Mouse (Mus musculus): ENCODE measurements around the gene Rassf10. TPM values are rescaled to one million over a fixed set of nuclear protein-coding genes. Genes with fewer than 3 reads are reported as not detected.

The Rassf10 gene
- total RNA-seq, 2 experiments from 2014 or later = 0.96 to 1.0 TPM

DNA sequence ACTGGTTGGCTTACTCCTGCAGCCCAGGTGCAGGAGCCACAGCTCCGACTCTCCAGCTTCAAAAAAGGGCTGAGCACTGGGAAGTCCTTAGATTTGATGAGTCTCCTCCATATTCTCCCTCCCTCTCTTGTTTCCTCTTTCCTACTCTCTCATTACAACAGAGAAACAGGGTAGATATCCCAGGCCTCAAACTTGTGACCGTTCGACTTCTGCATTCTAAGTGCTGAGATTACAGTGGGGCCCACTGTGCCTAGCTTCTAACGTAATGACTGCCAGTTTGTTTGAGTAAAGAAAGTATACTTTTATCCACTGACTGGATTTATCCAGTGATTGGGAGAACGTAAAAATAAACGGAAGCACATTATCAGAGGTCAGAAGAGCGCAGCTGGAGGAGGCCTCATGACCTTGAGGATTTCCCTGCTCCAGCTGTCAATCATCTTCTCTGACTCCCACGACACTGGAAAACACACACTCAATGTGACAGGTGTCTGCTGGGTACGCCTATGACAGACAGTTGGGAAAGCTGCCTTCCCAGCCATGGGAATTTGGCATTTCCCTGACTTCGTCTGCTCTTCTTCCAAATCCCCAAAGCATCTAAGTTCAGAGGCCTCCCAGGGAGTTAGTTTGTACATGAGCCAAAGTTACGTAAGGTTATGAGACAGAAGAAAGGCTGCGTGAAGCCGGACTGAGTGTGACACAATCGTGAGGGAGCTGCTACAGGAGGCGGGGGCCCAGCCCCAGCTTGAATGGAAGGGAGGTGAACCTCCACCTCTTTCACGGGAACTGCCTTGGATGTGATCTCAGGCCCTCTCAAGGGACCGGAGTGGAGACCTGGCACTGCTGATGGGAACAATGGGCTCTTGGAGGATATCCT lies 31.2 kb downstream of the Rassf10 start:
- Histone ChIP-seq H3K4me3 (no peak overlapping the region), H3K27ac (no peak overlapping the region)
- DNase-seq (ENCODE audit: low spot score in 2 of 2) = no peak
- TF ChIP-seq CTCF (conservative IDR thresholded peaks at IDR 0.05) = no peak

DNA sequence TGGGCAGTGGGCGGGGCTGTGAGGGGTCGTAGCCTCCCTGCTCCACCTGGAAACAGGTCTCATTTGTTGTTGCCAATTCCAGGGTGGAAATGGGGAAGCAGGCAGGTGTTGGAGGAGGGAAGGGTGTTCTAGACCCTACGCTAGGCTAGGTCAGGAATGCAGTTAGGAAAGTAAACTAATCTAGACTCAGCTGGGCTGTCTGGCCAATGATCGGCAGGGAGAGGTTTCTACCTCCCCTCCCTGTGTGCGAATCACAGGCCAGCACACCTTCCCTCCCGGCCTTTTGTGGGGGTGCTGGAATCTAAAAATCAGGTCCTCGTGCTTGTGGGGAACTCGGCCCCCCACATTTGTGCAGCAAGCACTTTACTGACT lies 31.8 kb downstream of the Rassf10 start:
- Histone ChIP-seq H3K27ac (no peak overlapping the region), H3K4me3 (no peak overlapping the region)
- no peak for TF ChIP-seq CTCF (conservative IDR thresholded peaks at IDR 0.05)
- no peak for DNase-seq (ENCODE audit: low spot score in 2 of 2)

DNA sequence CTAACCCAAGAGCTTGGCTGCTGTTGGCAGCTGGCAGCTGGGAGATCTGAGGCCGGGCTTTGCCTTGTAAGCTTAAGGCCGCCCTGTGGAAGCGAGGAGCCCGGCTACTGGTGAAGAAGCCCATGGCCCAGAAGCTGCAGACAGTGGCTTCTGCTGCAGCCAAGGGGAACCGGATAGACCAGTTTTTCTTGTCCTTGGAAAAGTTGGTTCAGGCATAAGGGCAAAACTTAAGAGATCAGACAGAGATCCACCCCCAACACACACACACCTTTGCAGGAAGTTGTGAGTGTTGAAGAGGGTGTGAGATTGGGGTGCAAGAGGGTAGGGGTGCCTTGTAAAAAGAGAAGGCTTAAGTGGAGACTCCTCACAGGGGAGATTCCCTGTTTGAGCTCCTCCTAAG lies 39.2 kb downstream of the Rassf10 start:
- no peak overlapping the region for H3K4me3 ChIP-seq
- no peak for DNase-seq (ENCODE audit: low spot score in 2 of 2)
- H3K27ac ChIP-seq = no peak overlapping the region
- TF ChIP-seq CTCF (conservative IDR thresholded peaks at IDR 0.05) = no peak

DNA sequence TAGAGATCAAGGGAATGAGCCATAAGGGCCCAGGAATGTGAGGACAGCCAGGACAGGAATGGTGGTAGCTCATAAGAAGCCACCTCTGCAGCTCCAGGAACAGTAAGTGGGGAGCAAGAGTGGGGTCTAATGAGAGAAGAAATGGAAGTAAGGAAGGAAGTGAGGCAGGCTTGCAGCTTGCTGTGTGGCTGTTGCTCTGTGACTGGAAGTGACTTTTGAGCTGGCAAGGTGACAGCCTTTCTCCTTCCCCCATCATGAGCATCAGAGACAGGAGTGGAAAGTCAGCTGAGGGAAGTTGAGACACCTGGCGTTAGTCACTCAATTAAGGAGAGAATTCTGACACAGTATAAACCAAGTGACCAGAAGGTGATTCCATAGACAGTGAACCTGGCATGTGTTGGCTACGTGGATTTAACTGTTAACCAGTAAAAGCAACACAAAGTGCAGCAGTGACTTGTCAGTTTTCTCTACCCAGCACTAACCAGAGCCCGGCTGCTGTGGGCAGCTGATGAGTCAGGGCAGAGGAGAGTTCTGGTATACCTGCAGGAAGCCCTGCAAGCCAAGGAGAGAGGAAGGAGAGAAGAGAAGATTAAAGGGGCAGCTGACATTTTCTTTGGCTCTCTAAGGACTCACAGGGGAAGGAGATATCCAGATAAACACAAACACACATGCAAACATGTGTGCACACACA lies 49.9 kb downstream of the Rassf10 start:
- TF ChIP-seq CTCF (conservative IDR thresholded peaks at IDR 0.05) = no peak
- no peak overlapping the region for H3K4me3 ChIP-seq
- H3K27ac ChIP-seq = no peak overlapping the region
- DNase-seq (ENCODE audit: low spot score in 2 of 2) = no peak

DNA sequence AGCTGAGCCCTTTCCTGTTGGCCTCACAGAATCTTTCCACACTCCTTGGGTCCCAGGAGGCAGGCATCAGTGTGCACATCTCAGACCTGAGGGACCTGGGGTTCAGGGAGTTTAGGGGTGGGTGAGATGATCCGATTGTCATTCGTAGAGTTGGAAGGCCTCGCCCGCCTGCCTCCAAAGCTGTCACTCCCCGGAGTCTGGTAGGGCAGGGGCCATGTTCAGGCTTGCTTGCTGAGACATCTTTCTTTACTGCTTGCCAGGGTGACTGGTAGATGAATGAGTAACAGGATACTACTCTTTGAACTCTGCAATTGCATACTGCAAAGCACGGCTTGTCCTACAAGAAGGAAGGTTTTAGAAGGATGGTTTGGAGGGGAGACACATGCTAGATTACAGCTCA lies 52.0 kb downstream of the Rassf10 start:
- TF ChIP-seq CTCF (conservative IDR thresholded peaks at IDR 0.05) = no peak
- Histone ChIP-seq H3K4me3 (no peak overlapping the region), H3K27ac (no peak overlapping the region)
- no peak for DNase-seq (ENCODE audit: low spot score in 2 of 2)
